Mouse (Mus musculus): Measurements from ENCODE around the gene Rab1a.
"Not testable (repeated sequence)": the region's sequence is repeated elsewhere in the genome, so short reads cannot be mapped to it uniquely, and the experiment has no call there.

Gene Rab1a

DNA sequence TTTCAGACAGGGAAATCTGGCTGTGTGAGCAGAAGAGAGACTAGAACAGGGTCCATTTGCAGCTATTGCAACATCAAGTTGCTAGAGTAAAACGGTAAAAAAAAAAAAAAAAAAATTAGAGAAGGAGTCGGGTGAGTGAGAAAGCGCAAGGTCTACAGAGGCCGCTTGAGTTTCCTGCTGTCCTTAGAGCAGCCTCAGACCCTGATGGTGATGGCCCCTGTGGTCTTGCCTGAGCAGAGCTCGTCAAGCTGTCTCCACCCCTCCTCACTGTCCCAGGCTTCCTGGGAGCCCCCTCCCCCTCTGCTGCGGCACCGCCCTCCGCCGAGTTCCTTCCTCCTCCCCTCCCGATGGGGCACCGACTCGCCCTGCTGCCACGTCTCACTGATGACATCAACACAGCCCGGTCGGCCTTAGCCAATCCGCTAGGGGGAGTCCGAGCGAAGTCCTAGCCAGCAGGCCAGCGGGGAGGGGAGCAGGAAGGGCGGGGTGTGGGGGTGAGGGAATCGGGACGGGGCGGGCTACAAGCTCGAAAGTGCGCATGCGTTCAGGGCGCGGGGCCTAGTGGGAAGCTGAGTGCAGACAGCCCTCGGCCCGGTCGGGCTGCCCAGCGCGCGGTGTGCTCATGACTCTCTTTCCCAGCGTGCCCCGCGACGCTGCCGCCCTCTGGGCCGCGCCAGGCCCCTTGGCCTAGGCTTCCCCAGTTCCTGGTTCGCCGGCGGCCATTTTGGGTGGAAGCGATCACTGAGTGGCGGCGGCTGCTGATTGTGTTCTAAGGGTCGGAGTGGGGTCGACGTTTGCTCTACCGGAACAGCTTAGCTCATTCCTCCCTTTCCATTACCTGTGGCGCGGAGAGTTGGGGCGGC, at the start of gene Rab1a:
Rab1a (plus strand) TSS at position 720 of the 863 bp plus-strand sequence.
- in situ Hi-C loops (cut with MboI, MseI): no loop called here

DNA sequence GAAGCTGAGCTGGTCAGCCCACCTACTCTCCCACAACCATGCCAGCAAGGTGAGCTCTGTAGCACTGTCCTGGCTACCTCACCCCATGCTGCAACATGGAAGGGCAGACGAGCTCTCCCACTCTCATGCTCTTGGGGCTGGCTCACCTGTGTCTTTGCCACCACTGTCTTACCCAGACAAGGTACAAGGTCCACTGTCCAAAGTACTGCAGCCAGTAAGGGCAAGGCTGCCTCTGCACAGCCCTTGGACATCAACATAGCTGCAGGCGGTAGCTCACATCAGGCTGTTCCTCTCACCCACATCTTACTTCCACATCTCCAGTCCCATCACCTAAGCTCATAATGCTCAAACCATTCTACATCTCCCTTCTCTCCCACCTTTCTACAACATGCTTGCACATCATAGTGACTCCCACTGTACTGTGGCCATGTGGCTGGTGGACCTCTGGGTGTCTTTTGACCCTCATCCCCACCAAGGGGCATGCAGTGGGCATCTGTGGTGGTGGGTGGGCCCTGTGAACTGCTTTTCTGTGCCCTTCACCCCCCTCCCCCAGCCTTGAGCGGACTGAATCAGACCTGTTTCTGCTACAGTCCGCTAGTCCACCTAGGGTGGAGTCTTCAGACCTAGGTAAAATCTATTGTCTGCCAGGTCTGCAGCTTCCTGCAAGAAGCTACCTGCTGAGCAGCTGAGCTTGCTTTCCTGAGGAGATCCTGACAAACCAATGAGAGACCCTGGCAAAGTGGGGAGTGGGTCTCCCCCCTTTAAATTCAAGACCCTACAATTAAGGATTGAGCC, 48.9 kb upstream of the Rab1a start:
- in situ Hi-C loops (cut with MboI, MseI): no loop called here

DNA sequence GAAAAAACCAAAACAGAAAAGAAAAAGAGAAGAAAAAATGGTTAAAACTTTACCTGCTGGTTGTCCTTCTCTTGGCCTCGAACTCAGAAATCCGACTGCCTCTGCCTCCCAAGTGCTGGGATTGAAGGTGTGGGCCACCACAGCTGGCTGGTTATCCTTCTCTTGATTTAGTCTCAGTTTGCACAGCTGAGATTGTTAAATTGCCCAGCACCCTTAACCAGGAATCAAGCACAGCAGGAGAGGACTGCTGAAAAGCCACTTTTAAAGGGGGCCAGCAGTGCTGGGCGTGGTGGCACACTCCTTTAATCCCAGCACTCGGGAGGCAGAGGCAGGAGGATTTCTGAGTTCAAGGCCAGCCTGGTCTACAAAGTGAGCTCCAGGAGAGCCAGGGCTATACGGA, 47.7 kb upstream of the Rab1a start:
- in situ Hi-C loops (cut with MboI, MseI): not testable (repeated sequence)

DNA sequence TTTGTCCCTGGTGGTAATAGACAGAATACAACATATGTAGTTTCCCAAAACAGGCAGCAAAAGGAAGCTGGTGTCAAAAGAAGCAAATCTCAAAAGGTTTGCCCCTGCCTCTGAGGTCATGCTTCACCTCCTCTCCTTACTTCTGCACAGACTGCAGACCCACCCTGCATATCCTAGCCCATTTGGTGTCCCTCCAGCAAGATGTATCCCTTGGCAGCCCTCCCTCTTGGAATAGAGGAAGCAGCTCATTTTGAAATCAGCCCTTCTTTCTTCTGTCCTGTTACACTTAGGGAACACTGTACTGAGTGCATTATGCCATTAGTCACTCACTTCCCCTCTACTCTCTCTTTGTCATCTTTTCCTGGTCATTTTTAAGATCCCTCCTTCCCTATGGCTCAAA, 42.4 kb upstream of the Rab1a start:
- in situ Hi-C loops (cut with MboI, MseI): no loop called here

DNA sequence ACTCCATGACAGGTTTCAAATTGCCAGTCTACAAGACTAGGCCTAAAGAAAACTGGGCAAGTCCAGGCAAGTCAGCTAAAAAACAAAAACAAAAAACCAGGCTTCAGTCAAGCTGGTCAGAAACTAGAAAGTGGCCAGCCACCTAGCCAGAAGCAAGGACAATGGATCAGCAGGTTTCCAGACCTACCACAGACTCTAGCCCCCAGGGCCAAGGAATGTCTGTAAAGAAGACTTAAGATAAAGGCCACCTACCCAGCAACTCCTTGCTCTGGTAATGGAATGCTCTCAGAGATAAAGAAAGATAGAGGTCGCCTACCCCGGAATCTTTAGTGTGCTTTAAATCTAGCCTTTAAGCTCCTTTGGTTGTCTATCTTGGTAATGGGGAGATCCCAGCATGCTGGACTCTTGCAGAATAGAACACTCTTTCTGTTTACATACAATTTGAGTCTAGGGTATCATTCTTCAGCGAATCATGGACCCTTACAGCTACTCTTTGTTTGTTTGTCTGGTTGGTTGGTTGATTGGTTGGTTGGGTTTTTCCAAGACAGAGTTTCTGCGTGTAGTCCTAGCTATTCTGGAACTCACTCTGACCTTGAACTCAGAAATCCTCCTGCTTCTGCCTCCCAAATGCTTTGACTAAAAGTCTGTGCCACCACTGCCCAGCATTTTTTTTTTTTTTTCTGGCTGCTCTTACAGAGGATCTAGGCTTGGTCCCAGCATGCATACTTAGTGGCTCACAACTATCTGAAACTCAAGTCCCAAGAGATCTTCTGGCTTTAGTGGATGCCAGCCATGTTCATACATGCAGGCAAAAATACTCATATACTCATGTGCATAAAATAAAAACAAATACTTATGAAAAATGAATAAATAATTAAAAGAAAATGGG, 36.0 kb upstream of the Rab1a start:
- in situ Hi-C loops (cut with MboI, MseI): loop anchor here in 1 of 2 experiments (5.0 kb wide), 1 partner anchor 337 kb away; no protein-coding TSS in a partner anchor

DNA sequence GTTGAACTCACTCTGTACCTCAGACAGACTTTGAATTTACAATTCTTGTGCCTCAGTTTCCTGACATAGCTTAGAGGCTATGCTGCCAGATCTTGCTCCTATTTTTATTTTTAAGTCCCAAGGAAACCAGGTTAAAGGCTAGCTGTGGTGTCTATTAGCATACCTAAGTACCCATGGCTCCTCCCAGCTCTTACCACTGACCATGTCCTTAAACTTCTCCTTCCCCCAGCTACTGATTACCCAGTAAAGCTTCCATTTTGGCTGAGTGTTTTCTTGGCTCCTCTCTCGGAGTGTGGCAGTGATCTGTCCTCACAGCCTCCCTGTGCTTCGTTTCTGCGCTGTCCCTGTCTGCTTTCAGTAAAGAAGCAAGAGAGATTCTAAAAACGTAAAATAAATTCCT, 35.2 kb upstream of the Rab1a start:
- in situ Hi-C loops (cut with MboI, MseI): no loop called here

DNA sequence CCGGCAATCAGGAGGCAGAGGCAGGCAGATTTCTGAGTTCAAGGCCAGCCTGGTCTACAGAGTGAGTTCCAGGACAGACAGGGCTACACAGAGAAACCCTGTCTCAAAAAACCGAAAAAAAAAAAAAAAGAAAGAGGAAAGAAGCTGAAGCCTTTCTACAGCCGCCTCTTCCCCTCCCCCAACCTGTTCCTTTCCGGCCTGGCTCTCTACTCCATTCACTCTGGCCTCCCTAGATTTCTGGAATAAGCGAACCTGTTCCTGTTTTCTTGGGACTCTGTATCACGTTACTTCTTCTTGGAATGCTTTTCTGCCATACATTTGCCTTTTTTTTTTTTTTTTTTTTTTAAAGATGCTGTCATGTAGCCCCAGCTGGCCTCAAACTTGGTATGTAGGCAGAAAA, 34.8 kb upstream of the Rab1a start:
- in situ Hi-C loops (cut with MboI, MseI): not testable (repeated sequence)

DNA sequence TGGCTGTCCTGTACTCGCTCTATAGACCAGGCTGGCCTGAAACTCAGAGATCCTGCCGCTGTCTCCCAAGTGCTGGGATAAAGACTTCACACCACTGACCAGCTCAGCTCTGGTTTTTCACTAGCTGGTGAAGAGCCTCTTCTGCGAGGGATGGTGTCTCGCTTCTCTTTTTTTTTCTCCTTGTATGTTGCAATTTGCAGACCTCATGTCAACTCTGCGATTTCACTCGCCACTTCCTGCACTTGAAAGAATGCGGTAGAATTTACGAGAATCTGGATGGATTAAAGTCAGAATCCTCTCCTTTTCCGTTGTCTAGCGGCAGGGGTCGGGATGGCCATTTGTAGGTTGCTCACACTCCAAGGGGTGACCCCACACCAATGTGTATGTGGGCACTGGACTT, 32.3 kb upstream of the Rab1a start:
- in situ Hi-C loops (cut with MboI, MseI): no loop called here

DNA sequence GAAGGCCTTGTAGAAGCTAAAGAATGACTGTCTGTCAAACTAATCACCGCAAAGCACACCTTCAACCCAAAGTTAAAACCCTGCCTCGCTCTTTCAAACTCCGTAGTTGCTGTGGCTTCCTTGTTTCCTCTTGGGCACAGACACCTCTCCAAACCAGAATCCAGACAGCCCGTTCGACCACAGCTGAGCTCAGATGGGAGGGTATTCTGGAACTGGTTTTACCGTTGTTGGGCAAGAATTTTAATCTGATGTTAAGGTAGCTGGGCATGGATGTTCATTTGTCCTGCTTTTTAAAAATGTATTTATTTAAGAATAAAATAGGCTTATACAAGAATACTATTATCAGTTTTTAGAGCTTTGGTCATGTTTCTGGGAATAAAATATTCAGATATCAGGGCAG, 14.0 kb upstream of the Rab1a start:
- in situ Hi-C loops (cut with MboI, MseI): no loop called here

DNA sequence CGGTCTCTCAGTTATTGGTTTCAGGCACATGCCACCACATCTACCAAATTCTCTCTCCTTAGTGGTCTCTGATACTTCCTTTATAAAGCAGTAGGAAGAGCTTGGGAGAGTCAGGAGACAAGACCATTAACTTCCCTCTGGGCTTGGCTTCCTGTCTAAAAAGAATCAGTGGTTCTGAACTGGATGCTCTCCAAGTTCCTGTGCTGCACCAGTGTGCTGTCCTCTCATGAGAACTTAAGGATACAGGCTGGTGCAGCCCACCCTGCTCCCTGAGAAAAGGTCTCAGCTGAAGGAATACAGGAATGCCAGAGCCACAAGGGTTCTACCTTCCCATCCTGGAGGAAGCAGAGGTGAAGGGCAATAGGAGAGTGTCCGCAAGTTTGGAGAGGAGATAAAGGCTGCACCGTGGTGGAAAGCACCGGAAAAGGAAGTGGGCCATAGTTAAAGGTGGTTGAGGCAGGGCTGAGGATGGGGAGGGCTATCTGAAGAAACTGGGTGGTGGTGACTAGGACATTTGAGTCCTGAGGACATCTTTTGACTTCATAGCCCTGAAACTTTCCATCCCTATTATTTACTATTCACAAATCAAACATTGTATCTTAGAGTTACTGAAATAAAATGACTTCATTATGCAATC, 8.0 kb upstream of the Rab1a start:
- in situ Hi-C loops (cut with MboI, MseI): loop anchor here in 1 of 2 experiments (5.0 kb wide), 1 partner anchor 76 kb away; no protein-coding TSS in a partner anchor

DNA sequence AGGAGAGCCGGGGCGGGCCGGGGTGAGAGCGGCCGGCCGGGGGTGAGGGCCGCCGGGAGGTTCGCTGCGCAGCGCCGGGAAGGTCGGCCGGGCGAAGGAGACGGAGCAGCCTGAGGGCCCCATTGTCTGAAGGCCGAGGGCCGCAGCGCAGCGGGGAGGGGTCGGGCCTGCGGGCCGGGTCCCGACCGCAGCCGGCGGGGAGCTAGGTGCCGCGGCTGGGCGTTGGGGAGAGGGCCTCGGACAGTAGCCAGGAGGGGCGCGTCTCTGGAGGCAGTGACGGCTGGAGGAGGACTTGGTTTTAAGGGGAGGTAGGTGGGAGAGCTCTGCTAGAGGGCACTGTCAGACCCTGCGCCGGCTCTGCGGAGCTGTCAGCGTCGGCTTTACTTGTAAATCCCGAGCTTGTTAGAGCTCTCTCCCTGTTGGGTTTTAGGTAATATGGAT, 449 bp downstream of the Rab1a start:
- in situ Hi-C loops (cut with MboI, MseI): no loop called here

DNA sequence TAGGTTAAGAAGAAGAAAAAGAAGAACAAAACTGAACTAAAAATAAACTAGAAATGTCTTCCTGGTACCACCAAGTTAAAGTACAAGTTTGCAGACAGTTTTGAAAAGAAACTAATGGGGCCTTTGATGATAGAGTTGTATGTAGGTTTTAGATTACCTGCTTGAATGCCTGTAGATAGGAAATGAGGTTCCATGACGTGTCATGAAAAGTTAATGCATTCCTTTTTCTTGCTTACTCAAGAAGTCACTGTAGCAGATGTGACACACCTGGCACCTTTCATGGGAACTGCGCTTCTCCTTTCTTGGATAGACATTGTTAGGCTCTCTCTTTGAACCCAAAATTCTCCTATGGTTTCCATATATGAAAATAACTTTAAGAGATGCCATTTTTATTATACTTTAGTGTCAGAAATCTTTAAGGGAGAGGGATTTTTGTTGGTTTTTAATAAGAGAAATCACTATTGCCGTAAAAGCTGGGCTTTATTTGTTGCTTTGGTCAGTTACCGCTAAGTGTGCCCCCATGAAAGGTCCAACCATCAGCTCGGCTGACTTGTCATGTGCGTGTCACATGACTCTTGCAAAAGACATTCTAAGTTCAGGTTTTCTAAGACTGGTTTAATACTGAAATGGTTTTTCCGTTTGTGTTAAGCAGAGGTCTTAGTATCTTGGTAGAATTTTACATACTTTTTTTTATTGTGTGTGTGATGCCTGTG, 1.2 kb downstream of the Rab1a start:
- in situ Hi-C loops (cut with MboI, MseI): no loop called here

DNA sequence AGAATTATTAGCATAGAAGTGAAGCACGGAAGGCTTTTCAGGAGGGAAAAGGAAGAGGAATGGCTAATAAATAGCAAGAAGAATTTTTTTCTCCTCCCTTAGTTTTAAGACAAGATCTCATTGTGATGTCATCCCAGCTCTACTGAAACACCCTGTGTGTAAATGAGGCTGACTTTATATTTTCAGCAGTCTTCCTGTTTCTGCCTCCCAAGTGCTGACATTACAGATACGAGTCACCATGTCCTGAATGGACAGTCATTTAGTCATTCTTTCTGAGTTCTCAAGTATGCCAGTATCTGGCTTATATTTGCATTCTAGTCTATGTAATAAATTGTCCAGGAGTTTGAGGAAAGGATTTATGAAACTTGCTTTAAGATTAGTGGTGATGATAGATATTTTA, 3.1 kb downstream of the Rab1a start:
- in situ Hi-C loops (cut with MboI, MseI): no loop called here

DNA sequence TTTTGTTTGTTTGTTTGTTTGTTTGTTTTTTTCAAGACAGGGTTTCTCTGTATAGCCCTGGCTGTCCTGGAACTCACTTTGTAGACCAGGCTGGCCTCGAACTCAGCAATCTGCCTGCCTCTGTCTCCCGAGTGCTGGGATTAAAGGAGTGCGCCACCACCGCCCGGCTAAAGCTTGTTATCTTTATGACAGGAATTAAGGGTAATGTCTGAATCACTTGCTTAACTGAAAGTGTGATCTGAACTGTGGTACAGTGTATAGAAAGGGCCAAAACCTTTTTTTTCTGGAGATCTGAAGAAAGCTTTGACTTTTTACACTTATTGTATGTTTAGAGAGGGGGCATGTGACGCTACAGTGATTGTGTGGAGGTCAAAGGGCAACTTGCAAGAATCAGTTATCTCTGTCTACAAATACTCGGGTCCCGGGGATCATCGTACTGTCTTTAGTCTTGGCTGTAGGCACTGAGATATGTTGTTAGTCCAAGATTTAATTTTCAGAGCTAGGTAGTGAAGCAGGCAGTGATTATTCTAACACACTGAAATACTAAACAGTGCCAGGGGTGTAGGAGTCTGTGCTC, 3.7 kb downstream of the Rab1a start:
- in situ Hi-C loops (cut with MboI, MseI): no loop called here

DNA sequence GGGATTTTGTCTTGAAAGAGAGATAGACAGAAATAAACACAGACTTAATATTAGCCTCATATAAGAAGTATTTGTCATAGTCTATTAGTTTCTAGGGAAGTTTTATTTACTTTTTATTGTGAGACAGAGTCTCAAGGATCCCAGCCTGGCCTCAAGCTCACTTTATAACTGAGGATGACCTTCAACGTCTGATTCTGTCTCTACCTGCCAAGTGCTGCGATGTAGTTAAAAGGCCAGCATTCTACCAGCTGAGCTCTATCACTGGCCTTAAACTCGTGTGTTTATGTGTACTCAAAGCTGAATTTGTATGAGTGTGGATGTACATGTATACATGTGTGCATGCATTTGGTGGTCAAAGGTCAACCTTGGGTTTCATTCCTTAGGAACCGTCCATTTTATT, 4.3 kb downstream of the Rab1a start:
- in situ Hi-C loops (cut with MboI, MseI): no loop called here

DNA sequence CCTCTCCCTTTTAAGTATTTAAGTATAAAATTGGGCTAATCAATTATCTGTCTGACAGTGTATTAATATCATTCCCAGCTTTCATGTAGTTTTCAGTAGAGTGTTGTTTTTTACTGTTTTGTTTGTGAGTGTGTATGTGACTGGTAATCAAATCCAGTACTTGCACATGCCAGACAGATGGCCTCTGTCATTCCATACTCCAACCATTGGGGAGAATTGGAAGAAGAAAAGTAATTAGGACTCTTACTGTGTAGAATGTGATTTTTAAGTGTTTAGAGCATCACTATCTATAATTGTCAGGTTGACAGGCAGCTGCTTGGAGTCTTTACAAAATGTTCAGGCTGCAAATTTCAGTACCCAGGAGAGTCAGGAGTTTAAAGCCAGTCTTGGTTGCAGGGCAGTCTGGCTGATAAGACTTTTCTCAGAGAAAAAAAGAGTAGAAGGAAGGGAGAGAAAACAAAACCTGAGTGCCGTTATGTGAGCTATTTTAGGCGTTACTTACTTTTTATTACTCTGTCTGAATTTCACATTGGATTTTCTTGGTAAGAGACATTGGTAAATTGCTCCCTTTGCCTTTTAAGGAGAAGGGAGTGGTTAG, 5.5 kb downstream of the Rab1a start:
- in situ Hi-C loops (cut with MboI, MseI): no loop called here

DNA sequence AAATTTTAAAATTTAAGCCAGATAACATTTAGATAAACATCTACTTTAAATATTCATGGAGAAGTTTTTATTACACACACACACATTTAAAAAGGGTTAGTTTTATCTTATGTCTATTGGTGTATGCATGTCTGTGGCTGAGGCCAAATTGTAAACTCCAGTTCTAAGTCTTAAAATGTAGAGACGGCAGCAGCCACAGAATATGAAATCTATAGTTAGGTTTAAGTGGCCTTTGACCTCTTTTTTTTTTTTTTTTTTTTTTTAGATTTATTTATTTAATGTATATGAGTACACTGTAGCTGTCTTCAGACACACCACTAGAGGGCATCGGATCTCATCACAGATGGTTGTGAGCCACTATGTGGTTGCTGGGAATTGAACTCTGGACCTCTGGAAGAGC, 6.4 kb downstream of the Rab1a start:
- in situ Hi-C loops (cut with MboI, MseI): no loop called here

DNA sequence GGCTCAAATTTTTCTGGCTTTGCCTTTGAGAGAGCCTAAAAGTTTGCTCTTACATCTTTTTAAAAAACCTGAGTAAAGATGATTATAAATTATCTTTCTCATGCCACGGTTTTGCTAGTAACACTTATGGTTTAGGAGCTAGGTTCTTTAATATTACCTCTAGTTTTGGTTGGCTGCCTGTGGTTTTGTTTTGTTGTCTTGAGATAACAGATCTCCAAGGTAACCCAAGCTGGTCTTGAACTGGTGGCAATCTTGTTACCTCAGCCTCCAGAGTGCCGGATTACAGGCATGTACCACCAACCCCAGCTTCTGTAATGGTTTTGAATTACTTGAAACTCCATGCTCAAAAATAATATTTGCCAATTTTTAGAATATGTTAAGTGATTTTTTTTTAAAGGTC, 10.6 kb downstream of the Rab1a start:
- in situ Hi-C loops (cut with MboI, MseI): no loop called here

DNA sequence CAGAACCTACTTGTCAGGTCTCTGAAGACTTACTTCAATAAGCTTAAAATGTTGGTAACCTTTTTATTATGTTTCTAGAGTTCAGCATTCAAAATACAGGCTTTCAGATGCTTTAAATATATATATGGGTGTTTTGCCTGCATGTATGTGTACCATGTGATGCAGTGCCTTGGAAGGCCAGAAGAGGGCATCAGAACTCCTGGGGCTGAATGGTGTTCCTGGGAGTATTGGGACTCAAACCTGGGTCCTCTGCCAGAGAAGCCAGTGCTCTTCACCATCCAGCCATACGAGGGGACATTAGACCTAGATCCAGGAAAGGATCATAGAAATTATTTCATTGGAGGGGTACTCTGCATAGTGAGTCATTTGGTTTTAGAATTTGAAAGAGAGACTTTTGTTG, 13.5 kb downstream of the Rab1a start:
- in situ Hi-C loops (cut with MboI, MseI): no loop called here

DNA sequence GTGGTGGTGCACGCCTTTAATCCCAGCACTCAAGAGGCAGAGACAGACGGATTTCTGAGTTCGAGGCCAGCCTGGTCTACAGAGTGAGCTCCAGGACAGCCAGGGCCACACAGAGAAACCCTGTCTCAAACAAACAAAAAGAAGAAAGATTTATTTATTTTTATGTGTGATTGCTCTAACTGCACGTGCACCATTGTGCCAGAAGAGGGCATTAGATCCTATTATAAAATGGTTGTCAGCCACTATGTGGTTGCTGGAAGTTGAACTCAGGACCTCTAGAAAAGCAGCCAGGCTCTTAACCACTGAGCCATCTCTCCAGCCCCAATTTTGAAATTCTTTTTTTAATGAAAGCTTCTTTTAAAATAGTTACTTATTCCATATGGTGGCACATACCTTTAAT, 15.2 kb downstream of the Rab1a start:
- in situ Hi-C loops (cut with MboI, MseI): no loop called here

Measured in T-helper 17 cell (primary cell).